Mouse (Mus musculus) mouse trophoblast stem cell (cell line): Measurements from ENCODE around the gene Foxn1.

Source experiments
- in situ Hi-C, 2 experiments: fragments of 300-500 bp; cut with MseI, MboI; formaldehyde crosslinking; loops; 2 replicates in 1 of 2; 3 replicates in 1 of 2; pipeline ENCODE4 v1.15.1; 2025

The Foxn1 gene

GRCm38 (mm10) chr11:78400936-78401335 is 14.6 kb upstream of the Foxn1 start:
- in situ Hi-C loops = loop anchor here (5.0 kb wide), 2 partner anchors 39 to 44 kb away; no protein-coding TSS in a partner anchor

- in situ Hi-C loops = loop anchor here (5.0 kb wide), 2 partner anchors 37 to 42 kb away; no protein-coding TSS in a partner anchor
Measured at GRCm38 (mm10) chr11:78399680-78400079, 13.3 kb upstream of the Foxn1 start.

DNA sequence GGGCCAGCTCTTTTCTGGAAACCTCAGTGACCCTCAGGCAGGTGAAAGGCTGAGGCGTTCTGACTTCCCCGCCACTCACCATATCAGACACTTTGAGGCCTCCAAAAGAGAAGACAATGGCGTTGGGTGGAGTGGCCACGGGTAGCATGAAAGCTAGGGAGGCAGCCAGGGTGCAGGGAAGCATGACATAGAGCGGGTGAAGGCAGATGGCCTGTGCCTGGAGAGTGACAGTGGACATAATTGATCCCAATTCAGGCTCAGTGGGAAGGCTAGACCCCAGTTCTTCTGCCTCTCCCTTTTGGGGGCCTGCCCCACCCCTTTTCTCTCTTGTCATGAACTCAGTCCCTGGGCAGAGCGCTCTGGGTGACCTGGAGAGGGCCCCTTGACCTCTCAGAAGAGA is 11.9 kb upstream of the Foxn1 start:
- in situ Hi-C loops = no loop called here

DNA sequence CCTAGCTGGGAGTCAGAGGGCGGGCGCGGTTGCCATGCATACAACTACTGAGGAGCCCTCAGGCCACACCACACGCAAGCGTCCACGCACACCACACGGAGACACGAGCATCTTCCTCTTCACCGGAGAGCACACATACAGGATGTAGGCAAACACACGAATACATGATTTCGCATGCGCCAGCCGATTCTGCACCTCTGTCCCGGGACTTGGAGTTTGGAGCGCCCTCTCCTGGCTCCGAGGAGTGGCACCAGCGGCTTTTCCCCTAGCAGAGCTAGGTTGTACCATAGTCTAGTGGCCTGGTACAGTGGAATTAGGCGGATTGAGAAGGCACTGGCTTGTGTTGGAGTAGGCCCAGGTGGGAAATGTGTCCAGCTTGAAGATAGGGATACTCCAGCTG is 11.0 kb upstream of the Foxn1 start:
- in situ Hi-C loops = no loop called here

DNA sequence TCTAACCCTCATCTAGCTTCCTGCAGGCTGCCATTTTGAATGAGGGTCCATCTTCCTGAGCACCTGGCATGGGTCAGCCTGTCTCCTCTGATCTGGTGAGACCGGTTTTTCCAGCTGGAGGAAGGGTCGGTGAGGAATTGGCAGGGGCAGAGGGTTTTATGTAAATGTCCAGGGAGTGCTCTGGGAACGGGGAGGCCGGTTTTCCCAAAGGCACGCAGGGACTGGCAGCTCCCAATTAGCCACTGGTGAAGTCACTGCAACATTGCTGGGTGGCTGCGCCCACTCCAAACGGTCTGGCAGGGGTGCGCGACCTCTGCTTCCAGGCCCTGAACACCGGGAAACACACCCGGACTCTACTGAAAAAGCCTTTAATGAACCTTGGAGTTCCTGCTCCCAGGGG is 10.6 kb upstream of the Foxn1 start:
- in situ Hi-C loops = no loop called here

DNA sequence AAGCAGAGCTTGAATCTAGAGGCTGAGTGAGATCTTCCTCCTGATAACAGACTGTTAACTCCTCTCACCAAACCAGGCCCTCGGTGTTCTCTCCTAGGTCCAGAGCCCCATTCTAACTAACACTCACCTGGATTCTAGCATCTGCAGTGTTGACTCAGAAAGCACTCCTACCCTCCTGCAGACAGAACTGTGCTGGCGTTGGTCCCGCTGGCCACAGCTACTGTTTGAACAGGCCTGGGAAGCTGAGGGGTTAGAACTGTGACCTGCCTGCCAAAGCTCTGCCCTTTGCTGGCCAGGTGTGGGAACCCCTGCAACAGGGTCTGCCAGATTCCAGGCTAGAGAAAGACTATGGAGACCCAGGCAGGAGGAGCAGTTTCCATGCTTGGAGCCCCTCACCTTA is 6.4 kb upstream of the Foxn1 start:
- in situ Hi-C loops = no loop called here

GRCm38 (mm10) chr11:78385776-78386175 is 582 bp downstream of the Foxn1 start:
- in situ Hi-C loops = no loop called here

DNA sequence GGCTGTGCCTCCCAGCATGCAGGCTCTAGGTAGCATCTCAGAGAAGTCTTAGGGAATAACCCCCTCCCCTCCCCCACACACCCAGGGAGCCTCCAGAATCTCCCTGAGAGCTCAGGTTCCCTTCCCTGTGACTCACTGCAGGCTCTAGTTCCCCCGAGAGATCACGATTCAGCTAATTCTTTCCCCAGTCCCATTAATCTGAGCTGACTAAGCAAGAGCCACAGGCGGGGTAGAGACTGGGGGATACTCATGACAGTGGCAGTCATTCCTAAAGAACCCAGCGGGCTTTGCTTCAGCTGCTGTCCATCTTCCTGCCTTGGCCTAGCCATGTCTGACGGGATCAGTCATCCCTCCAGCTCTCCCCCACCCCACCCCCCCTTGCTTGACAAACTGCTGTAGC is 3.7 kb downstream of the Foxn1 start:
- in situ Hi-C loops = no loop called here

GRCm38 (mm10) chr11:78382286-78382685 is 4.1 kb downstream of the Foxn1 start:
- in situ Hi-C loops = no loop called here

- in situ Hi-C loops = no loop called here
Measured at GRCm38 (mm10) chr11:78380996-78381395, 5.4 kb downstream of the Foxn1 start.

DNA sequence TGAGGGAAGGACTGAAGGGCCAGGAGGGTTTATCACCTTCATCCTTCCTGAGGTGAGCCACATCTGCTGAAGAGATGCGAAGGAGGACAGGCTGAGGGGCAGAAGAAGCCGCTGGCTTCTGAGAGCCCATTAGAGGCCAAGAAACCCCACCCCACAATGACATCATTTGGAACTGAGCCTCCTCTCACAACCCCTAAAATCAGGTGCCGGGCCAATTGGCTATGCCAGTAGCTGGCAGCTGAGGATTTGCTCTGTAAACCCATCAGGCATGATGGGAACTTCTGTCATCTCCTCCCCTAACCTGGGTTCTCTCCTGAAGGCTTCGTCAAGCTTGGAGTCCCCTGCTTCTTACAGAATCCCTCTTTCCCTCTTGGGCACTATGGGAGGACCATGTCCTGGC is 6.0 kb downstream of the Foxn1 start:
- in situ Hi-C loops = no loop called here

DNA sequence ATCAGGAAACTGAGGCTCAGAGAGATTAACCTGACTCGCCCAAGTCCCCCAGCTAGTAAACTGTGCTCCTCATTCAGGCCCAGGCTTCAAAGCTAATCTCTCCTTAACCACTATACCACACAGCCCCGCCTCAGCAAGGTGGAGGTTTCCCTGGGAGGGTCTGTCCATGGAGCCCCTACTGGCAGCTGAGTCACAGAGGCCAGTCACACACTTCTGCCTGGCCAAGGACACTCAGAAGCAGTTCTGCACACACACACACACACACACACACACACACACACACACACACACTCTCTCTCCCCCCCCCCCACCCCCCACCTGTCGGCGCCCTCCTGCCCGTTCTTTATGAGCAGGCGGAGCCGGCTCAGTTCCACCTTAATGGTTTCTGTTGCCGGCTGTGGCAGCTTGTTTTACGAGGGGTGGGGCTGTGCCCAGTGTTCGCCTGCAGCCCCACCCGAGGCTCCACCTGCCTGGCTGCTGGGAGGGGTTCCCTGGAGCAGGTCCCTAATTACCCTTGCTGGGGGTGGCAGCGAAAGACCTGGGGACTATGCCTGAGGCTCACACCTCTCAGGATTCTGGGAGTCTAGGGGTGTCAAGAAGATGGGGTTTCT is 8.7 kb downstream of the Foxn1 start:
- in situ Hi-C loops = no loop called here

GRCm38 (mm10) chr11:78374147-78374546 is 12.2 kb downstream of the Foxn1 start:
- in situ Hi-C loops = no loop called here

- in situ Hi-C loops = no loop called here
Measured at GRCm38 (mm10) chr11:78372610-78373009, 13.7 kb downstream of the Foxn1 start.

GRCm38 (mm10) chr11:78372166-78372565 is 14.2 kb downstream of the Foxn1 start:
- in situ Hi-C loops = no loop called here

GRCm38 (mm10) chr11:78371711-78372110 is 14.6 kb downstream of the Foxn1 start:
- in situ Hi-C loops = no loop called here

GRCm38 (mm10) chr11:78370389-78370788 is 16.0 kb downstream of the Foxn1 start:
- in situ Hi-C loops = no loop called here

- in situ Hi-C loops = no loop called here
Measured at GRCm38 (mm10) chr11:78367456-78368225, 18.7 kb downstream of the Foxn1 start.

- in situ Hi-C loops = loop anchor here in 1 of 2 experiments (5.0 kb wide), 1 partner anchor 38 kb away; no protein-coding TSS in a partner anchor
Measured at GRCm38 (mm10) chr11:78364103-78364502, 22.3 kb downstream of the Foxn1 start.

DNA sequence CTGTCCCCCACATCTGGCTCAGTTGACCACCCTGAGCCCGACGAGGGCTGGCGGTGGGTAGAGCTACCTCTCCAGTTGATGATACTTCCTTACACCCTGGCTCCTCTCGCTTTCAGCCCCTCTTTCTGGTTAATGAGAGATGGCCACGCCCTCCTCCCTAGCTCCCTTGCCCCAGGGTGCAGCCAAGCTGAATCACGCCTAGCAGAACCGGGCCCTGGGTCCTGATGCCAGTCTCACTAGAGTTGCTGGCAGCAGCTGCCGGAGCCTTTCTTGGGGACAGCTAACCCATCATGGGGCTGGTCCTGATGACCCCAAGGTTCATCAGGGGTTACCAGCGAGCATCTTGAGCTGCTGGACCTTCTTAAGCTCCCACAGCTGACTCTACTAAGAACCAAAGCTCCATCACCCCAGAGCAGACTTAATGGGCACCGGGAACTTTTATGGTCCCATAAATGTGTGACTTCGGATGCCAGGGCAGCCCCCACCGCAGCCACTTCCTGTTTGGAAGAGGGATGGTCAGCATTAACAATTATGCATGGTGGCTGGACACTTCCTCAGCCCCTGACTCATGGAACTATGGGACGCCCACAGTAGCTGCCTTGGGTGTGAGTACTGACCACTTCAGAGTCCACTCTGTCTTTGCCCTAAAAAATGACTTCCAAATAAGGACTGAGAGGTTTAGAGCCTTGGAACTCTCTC is 22.9 kb downstream of the Foxn1 start:
- in situ Hi-C loops = loop anchor here in 1 of 2 experiments (5.0 kb wide), 1 partner anchor 39 kb away; no protein-coding TSS in a partner anchor

GRCm38 (mm10) chr11:78360789-78361131 is 25.6 kb downstream of the Foxn1 start:
- in situ Hi-C loops = loop anchor here in 1 of 2 experiments (5.0 kb wide), 1 partner anchor 42 kb away; no protein-coding TSS in a partner anchor

- in situ Hi-C loops = loop anchor here in 1 of 2 experiments (5.0 kb wide), 1 partner anchor 42 kb away; no protein-coding TSS in a partner anchor
Measured at GRCm38 (mm10) chr11:78360125-78360788, 26.1 kb downstream of the Foxn1 start.
